Mouse (Mus musculus) heart, embryonic 13.5 days (tissue): ENCODE measurements around the gene Camk1. TPM values are rescaled to one million over a fixed set of nuclear protein-coding genes. Genes with fewer than 3 reads are reported as not detected.

Experiments
- polyA plus RNA-seq: library from polyadenylated mRNA; unstranded; fragments of >200 nt; fragmentation: Nextera tagmentation; extraction: Ambion mirVana; gene quantifications from 2 replicates; pipeline ENCODE4 v1.2.1, GENCODE M21; 2015

Camk1 gene
- polyA plus RNA-seq, 1 experiment from 2014 or later, result 109 TPM

Other genes starting within 250 kb of the Camk1 start
- gene Lhfpl4, start 148.6 kb downstream of the Camk1 start, polyA plus RNA-seq, result 0.36 and 0.62 TPM in 2 replicates
- 23.5 and 23.6 TPM in 2 replicates for gene Mtmr14, start 106.1 kb downstream of the Camk1 start, polyA plus RNA-seq
- gene Cpne9, start 61.7 kb downstream of the Camk1 start, polyA plus RNA-seq, result 0.22 TPM in 1 of 2 replicates, not detected in the other
- gene Brpf1, start 36.8 kb downstream of the Camk1 start, polyA plus RNA-seq, result 11.1 and 11.6 TPM in 2 replicates
- 9.5 and 11.6 TPM in 2 replicates for gene Ogg1, start 17.0 kb downstream of the Camk1 start, polyA plus RNA-seq
- 39.6 and 41.5 TPM in 2 replicates for gene Tada3, start 33.9 kb upstream of the Camk1 start, polyA plus RNA-seq
- gene Arpc4, start 34.1 kb upstream of the Camk1 start, polyA plus RNA-seq, result 264 and 283 TPM in 2 replicates
- gene Ttll3, start 45.3 kb upstream of the Camk1 start, polyA plus RNA-seq, result 1.7 and 2.0 TPM in 2 replicates
- 13.6 and 17.9 TPM in 2 replicates for gene Rpusd3, start 75.4 kb upstream of the Camk1 start, polyA plus RNA-seq
- not detected in 2 replicates for gene Cidec, start 91.8 kb upstream of the Camk1 start, polyA plus RNA-seq
- gene Jagn1, start 98.6 kb upstream of the Camk1 start, polyA plus RNA-seq, result 59.5 and 67.6 TPM in 2 replicates
- 1.1 and 1.2 TPM in 2 replicates for gene Il17re, start 114.5 kb upstream of the Camk1 start, polyA plus RNA-seq
- 4.4 and 6.7 TPM in 2 replicates for gene Il17rc, start 127.4 kb upstream of the Camk1 start, polyA plus RNA-seq
- gene Creld1, start 139.3 kb upstream of the Camk1 start, polyA plus RNA-seq, result 37.6 and 46.9 TPM in 2 replicates
- gene Prrt3, start 157.9 kb upstream of the Camk1 start, polyA plus RNA-seq, result 0.20 and 0.36 TPM in 2 replicates
- 76.5 and 86.7 TPM in 2 replicates for gene Emc3, start 187.7 kb upstream of the Camk1 start, polyA plus RNA-seq
- gene Fancd2, start 187.7 kb upstream of the Camk1 start, polyA plus RNA-seq, result 7.7 and 8.0 TPM in 2 replicates